Mouse (Mus musculus) Muller cell, postnatal 12 days (primary cell): ENCODE measurements around the gene Kalrn.
"Not testable (repeated sequence)": the region's sequence is repeated elsewhere in the genome, so short reads cannot be mapped to it uniquely, and the experiment has no call there.

ENCODE experiments used
- DNase-seq: peaks from one replicate; pipeline ENCODE4 v3.0.0-alpha.2; 2015; ENCODE audit errors: inconsistent ontology term

The Kalrn gene

DNA sequence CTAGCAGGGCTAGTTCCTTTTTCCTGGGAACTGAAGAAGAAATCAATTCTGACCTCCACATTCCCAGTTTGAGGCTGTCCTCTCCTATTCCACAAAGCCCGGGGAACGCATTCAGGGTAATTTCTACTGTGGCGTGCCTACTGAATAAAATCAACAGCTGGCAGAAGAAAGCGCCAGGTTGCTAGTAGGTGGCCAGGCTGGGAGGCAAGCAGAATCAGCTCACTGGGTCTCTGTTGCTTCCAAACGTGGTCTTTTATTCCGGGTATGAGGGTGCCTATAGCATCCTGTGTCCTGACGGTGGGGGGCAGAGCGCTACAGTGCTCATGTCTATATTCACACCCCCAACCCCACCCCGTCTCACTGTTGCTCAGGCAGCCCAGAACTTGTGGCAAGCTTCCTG lies 460.2 kb downstream of the Kalrn start:
- no peak for DNase-seq

DNA sequence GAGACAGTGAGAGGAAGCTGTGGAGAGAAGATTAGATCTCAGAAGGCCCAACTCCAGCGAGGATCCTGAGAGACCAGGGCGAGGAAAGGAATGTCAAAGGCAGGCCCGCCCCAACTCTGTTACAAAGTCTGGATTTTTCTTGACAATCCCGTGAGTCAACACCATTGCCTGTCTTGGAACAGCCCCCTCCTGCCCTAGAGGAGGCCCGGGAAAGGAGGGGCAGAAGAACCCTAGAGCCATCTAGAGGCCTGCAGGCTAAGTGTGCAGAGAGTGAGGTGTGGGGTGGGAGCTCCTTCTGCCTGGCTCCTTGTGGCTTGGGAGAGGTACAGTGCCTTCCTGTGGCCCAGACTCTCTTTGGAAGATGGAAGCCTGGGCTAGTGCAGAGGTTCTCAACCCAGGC lies 460.8 kb downstream of the Kalrn start:
- DNase-seq = peak; percentile 23

DNA sequence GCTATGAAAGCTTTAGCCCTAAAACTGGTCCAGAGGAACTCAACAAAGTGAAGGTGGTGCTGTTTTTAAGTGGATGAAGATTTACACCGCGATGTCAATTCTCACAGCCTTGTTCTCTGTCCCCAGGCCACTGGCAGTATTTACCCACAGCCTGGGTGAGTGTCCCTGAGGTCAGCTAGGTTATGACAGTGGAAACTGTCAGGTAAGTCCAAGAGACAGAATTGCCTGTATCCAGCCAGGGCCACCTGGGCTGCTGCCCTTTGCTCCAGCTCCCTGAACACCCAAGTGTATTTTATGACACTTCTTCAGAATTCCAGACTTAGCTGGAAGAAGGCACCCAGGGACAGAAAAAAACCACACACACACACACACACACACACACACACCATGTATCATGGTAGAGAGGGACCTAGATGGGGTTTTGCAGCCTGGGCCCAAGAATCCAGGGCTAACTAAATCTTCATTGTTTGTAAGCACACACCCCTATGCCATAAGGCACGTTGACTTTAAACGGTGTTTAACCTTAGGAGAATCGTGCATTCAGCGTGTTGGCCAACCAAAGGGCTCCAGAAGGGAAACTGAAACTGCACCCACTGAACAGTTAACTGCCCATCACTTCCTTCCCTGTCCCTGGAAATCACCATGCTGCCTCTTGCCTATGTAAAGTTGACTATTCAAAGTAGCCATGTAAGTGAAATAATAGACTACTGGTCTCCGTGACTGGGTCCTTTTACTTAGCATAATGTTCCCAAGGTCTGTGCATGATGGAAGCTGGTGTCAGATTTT lies 462.3 kb downstream of the Kalrn start:
- DNase-seq = no peak

DNA sequence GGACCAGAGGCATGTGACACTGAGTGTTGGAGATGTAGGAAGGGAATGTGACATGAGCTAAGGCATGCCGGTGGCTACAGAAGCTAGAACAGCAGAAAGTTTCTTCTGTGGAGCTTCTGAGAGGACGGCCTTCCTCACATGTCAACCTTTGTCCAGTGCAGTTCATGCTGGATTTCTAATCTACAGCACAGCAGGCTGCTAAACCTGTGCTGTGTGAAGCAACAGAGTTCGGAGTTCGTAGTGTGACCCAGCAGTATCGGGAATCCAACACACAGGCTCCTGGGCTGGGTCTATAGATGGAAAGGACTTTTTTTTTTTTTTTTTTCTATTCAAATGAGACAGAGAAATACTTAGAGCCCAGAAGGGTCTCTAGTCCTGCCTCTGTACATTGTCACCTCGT lies 468.9 kb downstream of the Kalrn start:
- no peak for DNase-seq

DNA sequence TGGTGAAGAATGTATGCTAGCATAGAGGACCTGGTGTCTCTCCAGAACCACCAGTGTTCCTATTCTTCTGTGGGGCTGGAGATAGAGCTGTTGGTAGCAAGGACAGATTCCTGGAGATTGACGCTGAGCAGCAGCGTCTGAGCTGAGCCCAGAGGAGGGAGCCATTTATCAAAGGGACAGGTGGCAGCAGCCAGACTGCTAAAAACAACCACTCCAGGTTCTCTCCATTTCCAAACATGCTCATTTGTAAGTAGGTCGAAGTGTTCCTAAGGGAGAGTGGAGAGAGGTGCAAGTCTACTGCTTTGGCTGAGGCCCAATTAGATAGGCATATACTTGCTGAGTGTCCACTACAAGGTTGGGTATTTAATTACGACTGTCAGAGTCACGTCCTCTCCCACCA lies 470.6 kb downstream of the Kalrn start:
- DNase-seq = no peak

DNA sequence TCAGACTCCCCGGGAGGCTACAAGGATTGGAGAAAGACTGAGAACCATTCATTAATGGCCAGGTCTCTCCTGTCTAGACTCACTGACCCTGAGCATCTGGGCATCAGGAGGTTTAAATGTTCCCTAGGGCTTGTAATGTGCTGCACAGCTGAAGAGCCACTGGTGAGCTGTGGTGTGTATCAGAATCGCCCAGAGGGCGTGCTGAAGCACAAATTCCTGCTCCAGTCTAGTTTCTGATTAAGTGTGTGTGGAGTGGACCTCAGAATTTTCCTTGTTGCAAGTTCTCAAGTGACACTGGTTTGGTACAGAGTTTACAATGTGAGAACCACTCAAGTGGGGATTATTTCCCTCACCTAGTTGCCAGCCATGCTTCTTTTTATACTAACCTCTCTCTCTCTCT lies 473.5 kb downstream of the Kalrn start:
- DNase-seq = no peak

DNA sequence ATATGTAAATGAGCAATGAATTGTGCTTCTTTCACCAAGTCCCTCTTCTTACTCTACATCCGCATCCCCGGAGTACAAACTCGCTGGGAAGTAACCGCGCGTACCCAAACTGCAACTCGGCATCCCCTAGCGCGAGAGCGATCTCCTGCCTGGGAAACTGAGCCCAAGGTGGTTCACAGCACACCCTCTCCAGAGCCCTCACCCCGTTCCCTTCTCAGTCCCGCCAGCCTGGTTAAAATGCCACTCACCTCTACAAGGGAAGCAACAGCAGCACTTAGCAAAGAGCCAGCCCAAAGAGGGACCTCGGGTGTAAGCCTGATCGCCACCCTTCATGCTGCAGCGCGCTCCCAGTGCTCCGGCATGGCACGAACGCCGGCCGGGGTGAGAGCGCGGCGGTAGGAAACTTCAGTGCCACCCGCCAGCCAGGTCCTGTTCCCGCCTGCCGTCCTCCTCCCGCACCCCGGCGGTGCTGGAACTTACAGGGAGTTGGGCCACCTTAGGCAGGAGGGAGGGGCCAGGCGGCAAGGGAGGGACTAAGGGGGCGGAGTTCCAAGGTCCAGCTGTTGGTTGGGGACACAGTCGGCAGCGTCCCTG lies 477.7 kb downstream of the Kalrn start:
- peak; percentile 69 for DNase-seq

DNA sequence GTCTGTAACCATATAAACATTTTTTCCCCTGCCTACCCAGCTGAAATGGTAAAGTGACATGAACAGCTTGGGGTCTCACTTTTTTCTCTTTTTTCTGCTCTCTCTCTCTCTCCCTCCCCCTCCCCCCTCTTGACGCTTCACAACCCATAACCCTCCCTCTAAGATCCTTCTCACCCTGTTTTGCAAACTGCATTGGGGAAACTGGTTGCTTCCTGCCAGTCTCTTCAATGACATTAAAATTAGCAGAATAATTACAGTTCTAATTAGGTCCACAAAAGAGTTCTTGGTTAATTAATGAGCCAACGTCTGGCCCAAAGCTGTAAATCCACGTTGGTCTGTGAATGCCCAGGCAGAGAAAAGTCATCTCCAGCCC lies 478.3 kb downstream of the Kalrn start:
- DNase-seq = peak; percentile 32

DNA sequence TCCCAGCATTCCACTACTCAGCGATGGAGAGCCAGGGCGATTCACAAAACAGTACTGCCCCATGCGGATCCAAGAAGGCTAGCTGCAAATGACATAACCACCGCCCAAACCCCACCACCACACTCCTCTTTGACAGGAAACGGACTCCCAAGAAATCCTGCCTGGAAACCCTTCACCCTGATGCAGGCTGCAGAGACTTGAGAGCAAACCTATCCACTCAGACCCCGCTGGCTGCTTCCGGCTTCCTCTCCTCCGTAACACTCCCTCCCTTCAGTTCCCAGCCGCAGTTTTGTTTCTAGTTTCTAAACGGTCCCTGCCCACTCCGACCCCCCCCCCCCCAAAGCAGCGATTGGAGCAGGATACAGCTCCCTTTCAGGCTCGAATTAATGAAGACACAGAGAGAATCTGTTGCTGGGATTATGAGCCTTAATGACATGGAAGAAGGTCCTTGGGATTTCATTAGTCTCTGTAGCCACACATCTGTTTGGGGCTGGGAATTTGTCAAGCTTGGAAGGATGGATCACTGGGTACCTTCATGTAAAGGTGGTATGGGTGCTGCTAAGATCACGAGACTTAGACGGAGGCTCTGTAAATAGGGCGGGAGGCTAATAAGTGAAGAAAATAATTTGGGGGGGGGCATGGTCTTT lies 478.8 kb downstream of the Kalrn start:
- no peak for DNase-seq

DNA sequence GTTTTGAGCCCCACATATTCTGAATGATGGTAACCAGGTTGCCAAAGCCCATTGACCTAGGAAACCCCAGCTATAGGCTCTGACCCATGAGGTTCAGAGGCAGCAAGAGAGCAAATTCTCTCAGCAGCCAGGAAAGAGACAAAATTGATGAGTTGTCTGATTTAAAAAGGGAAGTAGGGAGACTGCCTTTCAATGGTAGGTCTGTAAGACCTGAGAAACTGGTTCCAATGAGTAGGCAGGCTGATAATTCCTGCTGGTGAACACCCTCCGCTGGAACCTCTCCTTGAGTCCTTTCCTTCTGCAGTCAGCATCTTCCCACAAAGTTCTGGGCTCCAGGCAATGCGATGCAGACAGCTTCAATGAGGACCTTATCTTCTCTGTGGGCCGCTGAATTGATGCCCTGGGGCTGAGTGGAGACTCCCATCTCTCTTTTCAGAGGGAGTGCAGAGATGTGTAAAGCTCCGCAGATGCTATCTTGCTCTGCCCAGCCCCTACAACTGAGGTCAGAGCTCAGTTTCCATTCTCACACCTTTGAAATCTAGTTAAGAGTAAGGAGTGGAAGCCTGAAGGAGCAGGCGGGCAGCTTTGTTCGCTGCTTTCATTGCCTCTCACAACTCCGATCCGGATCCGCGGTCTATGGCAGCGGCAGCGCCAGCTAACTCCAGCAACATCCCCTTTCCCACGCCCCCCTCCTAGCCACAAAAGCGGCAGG lies 479.4 kb downstream of the Kalrn start:
- peak; percentile 82 for DNase-seq

DNA sequence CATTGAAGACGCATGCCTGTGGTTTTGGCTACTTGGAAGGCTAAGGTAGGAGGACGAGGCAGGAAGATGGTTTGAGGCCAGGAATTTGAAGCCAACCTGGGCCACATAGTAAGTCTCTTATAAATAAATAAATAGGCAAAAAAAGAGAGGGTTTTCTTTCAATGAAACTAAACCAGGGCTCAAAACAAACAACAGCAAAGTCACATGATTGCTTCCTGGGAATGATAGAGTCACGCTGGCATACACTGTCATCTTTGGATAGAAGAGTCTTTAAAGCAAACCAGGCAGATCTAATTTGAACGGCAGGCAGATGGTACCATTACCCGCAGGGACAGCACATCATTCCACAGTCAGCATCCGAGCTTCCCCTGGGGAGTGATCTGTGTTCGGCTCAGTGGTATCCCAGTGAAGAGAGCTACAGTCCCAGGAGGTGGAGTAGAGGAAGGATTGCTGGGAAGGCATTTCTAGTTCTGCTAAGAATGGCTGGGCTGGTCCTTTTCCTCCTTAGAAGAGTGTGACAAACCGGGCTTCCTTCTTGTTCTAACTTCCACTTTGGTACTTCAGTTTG lies 483.7 kb downstream of the Kalrn start:
- DNase-seq = no peak

DNA sequence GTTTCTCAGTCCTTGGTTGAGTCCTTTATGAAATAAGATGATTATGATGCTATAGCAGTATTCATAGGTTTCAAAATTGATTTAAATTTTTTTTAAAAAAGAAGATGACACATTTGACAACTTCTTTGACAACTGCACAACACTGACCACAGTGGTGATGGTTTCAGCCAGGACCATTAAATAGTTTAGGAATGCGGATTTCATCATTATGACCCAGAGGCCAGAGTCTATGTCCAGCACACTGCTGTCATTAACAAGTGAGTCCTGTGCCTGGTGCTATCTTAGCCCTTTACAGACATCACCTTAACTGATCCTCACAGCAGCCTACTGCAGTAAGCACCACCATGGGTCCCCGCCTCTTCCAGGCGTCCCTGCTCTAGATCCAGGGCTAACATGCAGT lies 484.3 kb downstream of the Kalrn start:
- DNase-seq = peak; percentile 78

DNA sequence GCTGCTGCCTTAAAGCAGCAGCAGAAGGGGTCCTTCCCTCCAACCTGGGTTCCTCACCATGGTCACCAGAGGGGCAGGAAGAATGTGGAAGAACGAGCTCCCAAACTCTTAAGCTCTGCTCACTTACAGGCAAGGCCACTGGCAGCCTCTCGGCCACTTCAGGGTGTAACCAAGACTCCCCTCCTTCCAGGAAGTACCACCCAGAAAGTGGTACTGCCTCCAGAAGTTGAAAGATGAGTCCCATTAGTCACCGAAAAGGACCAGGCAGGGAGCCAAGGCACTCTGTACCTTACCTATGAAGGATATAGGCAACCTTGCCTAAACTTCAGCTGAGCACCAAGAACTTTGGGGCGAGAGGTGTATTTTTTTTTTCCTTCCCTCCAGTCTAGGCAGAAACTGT lies 485.0 kb downstream of the Kalrn start:
- no peak for DNase-seq

DNA sequence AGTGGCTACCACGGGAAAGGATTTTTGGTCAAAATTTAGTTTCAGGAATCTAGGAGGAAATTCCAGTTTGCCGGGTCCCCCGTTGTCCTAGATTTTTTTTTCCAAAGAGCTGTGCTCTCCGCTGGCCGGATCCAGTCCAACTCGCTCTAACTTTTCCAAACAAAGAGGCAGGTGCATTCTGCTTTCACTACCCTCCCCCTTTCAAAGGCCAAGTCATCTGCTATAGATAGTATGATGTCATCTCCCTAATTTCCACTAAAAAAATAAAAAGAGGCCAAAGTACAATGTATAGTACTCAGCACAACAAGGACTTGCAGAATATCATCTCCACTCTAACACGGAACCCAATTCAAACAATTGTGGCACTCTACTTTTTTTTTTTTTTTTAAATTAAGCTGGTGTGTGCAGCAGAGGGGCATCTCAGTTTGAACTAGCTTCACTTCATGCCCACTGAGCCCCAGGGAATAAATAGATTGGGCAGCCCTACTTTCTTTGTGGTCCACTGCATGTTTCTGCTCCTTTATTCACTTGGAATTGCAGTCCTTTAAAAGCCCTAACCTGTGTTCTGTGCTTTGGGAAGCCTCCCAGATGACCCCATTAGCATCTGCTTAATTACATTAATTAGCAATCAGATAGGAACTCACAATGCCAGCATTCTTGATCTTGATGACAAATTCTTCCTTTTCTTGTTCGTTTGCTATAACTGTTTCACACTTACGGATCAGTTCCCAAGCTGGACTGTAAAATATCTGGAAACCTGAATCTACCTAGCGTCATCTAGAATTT lies 489.0 kb downstream of the Kalrn start:
- DNase-seq = peak; percentile 82

DNA sequence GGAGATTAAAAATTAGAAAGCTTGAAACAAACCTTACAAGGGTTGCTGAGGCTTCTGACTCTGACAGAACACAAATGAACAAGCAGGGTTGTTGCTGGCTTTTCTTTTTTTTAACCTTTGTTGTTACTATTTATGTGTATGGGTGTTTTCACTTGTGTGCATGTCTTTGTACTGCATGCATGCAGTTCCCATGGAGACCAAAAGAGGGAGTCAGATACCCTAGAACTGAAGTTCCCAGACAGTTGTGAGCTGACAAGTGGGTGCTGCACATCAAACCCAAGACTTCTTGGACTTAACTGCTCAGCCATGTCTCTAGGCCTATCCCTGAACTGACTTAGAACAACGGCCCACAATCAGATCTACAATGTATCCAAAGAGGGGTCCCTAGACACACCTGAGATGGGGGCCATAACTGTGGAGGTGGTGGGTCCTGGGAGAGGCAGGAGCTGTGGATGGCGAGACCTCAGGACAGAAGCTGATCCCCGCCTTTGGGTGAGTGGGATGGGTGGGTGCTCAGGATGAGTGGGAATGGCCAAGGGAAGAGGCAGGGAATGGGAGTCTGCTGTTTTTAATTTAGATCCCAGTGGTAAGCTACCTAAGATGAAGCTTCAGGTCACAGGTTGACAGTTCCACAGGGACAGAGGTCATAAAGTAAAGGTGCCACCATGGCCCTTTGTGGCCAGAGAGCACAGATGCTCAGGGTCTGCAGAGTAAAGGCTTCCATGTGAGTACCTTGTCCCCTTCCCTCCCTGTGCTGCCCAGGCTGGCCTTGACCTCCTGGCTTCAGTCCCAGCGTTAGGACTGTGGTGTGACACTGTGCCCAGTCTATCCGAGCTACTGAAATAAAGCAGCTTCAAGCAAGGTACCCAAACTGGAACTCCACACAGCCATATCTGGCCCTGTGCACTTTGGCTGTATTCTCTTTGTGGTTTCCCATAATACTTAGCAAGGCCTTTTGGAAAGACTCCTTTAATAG lies 490.6 kb downstream of the Kalrn start:
- DNase-seq = no peak

DNA sequence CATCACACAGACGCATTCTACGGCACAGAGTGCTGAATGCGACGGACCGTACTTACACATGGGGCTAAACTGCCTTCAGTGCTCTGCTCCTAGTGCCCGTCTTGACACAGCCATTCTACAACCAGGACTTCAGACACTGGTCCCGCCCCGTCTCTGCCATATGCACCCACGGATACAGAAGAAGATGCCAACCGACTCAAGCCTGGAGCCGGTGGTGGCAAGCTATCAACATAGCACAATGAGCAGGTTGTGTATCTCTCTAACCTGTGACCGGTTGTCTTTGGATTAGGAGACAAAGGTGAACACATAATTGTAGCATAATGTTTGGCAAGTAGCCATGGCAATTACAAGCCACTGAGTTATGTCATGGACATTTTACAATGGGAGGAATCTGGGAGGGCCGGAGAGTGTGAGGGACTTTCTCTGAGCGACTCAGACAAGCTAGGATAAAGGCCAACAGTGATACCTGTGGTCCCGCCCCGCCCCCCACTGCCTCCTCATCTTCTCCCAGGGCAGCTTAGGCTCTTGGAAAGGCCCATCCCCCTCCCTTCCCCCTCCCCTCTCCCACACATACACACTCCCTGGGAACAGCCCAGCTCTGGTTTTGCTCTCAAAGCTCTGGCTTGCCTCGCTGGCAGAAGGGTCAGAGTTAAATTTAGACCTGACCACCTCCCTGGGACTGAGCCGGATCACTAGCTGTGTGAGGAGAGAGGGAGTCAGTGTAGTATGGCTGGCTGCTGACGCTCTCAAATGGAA lies 491.5 kb downstream of the Kalrn start:
- peak; percentile 51 for DNase-seq

DNA sequence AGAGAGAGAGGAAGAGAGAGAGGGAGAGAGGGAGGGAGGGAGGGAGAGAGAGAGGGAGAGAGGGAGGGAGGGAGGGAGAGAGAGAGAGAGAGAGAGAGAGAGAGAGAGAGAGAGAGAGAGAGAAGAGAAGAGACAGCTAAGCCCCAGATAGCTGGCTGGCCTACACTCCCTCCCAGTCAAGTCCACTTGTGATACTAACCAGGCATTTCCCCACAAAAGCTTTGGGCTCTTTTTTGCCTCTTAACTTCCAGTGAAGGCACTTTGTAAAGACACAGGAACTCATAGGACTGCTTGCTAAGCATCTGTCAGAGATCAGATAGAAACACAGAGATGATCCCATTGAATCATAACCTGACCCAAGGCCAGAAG lies 492.0 kb downstream of the Kalrn start:
- not testable (repeated sequence) for DNase-seq

DNA sequence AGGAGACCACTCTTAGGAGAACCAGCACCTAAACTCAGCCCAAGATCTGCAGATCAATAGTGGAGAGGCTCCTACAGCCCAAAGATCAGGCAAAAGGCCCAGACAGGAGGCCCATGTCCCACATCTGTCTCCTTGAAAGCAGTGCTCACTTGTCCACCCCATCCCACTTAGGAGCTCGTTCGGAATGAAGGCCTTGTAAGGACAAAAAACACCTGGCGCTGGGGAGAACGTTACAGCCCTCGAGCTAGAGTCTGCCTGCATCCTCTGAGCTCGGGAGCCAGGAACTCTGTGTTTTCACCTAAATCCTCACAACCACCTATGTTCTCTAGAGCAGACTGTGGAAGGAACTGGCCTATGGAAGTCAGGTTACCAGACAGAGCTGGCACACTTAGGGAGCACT lies 492.5 kb downstream of the Kalrn start:
- DNase-seq = no peak

DNA sequence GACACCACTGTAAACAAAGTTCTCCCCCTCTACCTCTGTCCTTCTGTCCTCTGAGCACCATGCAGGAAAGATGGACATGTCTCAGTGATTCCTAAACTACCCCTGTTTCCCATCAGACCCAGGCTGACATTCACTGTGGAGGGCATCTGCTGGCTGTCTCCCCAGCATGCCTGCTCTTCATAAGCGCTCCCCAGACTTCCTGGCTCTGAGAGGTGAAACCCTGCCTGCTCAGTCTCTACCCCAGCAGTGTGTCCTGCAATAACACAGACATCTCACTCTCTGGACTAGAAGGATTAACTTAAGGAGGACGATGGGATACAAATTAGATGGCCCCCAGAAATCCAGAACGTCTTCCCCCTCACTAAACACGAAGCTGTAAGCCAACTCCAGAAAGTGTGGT lies 493.8 kb downstream of the Kalrn start:
- no peak for DNase-seq

DNA sequence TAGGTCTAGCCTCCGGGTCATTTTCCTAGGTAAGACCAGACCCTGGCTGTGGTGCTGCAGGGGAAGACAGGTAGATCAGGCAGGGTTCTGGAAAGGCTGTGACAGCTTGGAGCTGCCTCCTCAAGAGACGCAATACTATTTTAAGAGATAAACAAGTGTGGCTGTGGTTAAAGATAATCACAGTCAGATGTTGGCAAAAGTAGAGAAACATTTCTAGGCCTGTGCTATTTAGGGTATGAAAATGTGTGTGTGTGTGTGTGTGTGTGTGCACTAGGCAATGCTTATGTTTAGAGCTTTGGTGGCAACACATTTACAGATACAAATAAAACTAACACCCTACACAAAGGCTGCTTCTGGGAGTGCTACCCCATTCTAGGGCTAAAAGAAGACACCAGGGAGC lies 494.6 kb downstream of the Kalrn start:
- no peak for DNase-seq
